Mouse (Mus musculus): ENCODE measurements at regions not wholly inside any gene's neighbourhood (a gene's known extent, or its start where the extent isn't known, plus 50 kb on each side); places are given as distances from the start of the nearest gene placed in this dataset.

GRCm38 (mm10) chr6:81733527-81733926, 189.9 kb upstream of the Gcfc2 start:
- TF ChIP-seq CTCF (IDR thresholded peaks at IDR 0.05; ENCODE audit: low read depth) (no peak), EP300 (IDR thresholded peaks at IDR 0.05; ENCODE audit: low read depth) (no peak)

Data from heart, postnatal 0 days (tissue).